Mouse (Mus musculus) liver, adult 2 months (tissue): Measurements from ENCODE around the gene Slc38a10.

Experiments
- CTCF ChIP-seq: fragments of 200-500 bp; IDR thresholded peaks from 2 replicates; pipeline ENCODE4 v1.5.1; 2011; ENCODE audit warnings: low read depth, low read length, control low read depth
- POLR2A ChIP-seq: fragments of 200-500 bp; IDR thresholded peaks from 2 replicates; pipeline ENCODE4 v1.6.1; 2011; ENCODE audit warnings: low read length, control low read depth; ENCODE audit not compliant: insufficient read depth; ENCODE audit errors: extremely low read depth

DNA sequence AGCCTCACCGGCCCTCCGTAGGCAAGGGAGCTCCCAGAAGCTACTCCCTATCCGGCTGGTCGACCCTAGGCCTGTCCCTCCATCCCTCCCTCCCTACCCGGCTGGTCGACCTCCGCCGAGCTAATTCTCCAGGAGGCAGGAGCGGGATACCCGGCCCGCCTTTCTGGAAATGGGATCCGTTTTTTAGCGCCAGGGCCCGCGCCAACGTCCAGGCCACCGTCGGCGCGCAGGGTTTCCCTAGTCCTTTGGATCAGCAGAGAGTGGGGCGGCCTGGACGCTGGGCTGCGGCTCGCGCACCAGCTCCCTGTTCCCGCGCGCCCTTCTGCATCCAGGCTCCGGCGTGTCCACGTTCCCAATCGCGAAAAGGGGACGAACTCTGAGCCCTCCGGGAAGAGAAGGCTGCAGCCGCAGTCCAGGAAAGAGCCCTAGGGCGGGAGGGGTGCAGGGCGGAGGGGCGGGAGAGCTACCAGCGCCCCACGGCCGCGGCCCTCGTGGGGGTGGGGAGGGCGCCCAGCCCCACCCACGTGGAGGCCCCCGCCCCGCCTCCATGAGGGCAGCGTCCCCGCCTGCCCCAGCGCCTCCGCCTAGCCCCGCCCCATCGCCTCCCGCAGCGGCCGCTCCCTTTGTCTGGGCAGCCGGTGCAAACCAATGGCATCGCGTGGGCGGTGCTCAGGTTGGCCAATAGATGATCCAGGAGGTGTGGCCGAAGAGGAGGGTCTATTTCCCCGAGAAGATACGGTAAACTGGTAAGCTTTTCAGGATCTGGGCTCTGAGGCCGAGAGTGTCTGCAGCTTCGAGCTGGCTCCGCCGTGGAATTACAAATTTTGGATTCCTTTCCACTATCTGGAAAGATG lies 38.5 kb upstream of the Slc38a10 start:
- TF ChIP-seq CTCF (no peak), POLR2A (peak; percentile 92)
